Mouse (Mus musculus) hematopoietic stem cell, adult 5-6 weeks (primary cell): ENCODE results near the gene Tlr5. TPM values are rescaled to one million over a fixed set of nuclear protein-coding genes. Genes with fewer than 3 reads are reported as not detected.

Experiments used
- ATAC-seq, 2 experiments: fragments of 125-278 bp in 1 of 2; replicated peaks in 1 of 2; 2 replicates each; pipeline ENCODE4 v1.8.0; 2016 to 2017; ENCODE audit warnings: inconsistent platforms in 2 of 2, mild to moderate bottlenecking in 2 of 2, moderate number of reproducible peaks in 2 of 2, low read depth in 1 of 2, moderate TSS enrichment in 1 of 2; ENCODE audit not compliant: low FRiP score in 2 of 2, poor library complexity in 2 of 2, severe bottlenecking in 2 of 2, insufficient read depth in 1 of 2, low TSS enrichment in 1 of 2
- total RNA-seq: library from RNA; stranded (forward); fragments of 172-1452, 232-1000 nt; gene quantifications from 2 replicates; pipeline ENCODE4 v1.2.3, GENCODE M21; 2017

Tlr5 gene
- total RNA-seq, 1 experiment from 2014 or later = not detected

DNA sequence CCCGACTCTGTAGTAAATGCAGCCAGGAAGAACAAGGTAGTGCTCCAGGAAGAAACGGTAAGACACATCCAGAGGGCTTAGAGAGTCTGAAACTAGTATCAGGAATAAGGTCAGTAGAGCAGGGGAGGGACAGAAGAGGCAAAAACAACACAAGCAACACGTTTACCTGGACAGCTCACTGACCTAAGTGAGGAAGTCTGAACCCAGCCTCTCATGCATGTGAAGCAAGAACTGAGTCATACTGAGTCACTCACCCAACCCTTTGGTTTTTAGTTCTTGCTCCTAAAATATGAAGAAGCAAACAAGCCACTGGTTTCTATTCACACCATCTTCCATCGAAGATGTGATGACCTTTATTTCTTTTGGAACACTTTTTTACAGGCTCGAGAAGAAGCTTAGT is 9.9 kb upstream of the Tlr5 start:
- ATAC-seq = peak in 1 of 2 experiments; percentile 50; a peak in 1 of 4 replicates

DNA sequence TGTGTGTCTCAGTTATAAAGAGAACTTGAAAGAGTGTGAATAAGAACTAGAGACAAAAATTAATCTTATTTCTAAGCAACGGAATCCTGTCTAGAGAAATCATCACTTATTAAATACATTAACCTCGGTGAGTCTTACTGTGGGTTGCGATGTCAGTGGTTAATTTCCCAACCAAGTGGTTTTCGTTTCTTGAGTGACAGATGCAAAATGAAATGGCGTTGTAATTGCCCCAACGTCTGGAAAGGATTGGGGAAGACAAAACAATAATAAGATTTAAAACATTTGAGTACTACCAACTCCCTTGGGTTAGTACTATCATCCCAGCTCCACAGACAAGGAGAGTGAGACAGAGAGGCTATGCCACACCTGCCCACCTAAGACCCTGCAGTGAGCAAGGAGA is 9.0 kb upstream of the Tlr5 start:
- ATAC-seq = no peak

DNA sequence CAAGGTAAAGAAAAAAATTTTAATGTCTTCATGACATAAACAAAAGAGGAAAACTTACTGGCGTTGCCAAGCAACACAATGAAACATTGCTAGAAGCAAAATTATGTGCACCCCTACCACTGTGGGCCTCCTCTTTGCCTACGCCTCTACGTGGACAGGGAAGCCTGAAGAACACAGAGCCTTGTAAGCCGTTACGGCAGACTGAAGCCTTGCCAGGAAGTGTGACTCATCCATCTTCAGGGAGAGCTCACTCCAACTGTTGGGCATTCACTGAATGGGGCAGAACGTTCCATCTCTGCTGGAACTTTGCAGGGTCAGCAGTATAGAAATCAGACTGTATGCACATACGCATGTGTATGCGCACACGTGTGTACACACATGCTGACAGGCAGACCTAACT is 3.3 kb upstream of the Tlr5 start:
- ATAC-seq = peak; percentile 47 to 60; a peak in 3 of 4 replicates

DNA sequence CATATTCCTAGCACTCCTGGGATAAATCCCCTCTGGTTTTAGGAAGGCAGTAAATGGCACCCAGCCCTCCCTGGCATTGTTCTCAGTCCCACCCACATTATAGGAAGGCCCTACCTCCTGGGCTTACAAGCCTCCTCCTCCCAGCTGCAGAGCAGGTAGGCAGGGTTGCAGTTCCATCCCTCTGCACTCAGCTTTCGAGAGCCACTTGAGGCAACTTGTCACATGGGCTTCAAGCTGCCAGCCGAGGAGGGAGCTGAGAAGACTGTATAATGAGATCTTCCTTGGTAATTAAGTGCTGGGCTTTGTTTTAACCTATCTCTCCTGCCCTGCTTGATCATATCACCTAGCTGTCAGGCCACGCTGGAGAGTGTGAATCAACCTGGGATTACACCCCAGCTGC is 1.4 kb upstream of the Tlr5 start:
- ATAC-seq = no peak

DNA sequence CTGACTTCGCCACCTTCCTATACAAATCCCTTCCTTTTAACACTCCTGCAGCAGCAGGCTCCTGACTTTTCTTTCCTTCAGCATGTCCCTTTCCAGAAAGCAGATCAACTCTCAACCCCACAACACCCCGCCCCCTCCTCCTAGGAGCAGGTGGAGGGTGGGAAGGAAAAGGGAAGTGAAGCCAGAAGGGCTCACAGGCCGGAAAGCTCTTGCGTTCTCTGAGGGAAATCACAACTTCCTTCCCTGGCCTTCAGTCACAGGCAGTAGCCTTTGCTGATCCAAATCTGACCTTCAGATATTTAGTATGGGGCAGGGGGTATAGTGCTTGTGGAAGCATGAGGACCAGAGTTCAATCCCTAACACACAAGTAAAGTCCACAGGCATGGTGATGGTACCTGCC is 921 bp upstream of the Tlr5 start:
- peak; percentile 47 to 70 for ATAC-seq

DNA sequence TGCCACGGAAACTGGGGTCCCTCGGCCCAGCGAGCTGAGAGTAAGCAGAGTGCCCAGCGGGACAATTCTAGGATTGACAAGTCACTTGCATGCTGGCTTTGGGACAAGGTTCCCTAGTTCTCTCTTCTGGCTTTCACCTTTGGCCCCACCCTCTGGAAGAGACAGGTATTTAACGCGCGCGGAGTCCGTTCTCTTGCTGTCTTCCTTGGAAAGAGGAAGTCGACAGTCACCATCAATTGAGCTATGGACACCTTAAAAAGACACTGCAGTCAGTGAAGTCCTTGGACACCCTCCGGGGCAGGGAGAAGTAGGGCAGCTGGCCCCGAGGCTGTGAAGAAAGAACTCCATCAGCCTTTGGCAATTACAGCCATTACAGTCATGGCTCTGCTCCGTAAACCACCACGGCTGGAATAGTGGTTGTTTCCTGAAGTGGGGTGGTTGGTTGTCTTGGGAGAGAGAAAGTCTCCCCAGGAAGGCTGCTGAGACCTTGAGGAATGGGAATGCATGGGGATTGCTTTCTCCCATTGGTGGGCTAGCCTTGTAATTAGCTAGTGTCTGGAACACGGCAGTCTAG is 546 bp downstream of the Tlr5 start:
- ATAC-seq = peak; percentile 24 to 37; a peak in 2 of 4 replicates

DNA sequence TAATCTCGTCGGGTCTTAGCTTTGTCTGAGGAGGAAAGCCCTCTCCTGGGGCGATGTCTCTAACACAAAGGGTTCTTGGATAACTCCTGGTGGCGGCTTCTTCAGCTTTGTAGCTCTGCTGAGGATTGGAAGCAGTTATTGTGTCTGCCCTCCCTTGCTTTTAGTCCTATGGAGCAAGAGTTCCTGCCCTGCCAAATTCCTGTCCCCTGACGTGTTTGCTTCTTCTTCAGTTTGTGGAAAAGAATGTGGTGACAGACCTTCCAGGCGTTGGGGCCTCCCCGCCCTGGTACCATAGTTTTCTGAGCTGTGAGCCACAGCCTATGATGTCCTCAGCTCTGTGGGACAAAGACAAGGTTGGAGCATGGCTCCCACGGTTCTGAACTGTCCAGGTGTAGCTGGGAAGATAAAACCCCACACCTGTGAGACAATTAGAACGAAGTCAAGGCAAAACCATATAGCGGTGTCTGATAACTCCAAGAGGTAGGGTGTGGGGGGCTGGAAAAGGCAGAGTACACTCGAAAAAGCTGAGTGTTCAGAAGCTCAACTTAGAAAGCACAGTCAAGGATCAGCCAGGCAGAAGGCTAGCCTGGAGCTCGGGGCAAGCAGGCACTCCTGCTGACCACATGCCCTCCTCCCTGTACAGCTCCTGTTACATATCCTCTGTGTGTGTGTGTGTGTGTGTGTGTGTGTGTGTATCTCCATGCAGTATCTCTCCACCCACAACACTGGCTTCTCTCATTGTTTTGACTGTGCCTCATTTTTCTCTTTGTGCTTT is 1.8 kb downstream of the Tlr5 start:
- no peak for ATAC-seq

DNA sequence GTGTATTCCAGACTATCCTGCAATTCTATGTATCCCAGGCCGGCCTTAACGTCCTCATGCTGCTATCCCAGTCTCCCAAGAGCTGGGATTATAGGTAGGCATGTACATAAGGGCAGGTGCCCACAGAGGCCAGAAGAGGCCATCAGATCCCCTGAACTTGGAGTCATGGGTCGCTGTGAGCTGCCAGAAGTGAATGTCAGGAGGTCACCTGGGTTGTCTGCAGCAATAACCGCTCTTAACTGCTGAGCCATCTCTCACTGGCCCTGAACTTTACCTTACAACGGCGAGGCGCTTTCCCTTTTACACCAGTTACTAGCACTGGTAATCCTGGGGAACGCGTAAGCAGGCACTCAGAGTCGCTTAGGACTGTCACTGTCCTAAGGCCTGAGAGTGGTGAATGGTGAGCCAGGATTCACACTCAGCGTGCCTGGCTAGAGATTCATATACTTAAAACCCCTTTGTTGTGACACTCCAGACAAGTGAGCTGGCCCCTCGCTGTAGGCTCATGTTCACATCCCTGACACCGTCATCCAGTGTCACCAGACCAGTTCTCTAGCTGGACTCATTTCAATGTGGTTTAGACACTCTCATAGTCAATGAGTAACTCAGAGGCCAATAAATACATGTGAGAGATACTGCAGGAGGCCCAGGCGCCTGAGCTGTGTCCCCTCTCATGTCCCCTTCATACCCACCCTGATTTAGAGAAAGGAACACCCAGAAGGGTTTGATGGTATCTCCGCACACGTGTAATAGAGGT is 2.6 kb downstream of the Tlr5 start:
- ATAC-seq = no peak

DNA sequence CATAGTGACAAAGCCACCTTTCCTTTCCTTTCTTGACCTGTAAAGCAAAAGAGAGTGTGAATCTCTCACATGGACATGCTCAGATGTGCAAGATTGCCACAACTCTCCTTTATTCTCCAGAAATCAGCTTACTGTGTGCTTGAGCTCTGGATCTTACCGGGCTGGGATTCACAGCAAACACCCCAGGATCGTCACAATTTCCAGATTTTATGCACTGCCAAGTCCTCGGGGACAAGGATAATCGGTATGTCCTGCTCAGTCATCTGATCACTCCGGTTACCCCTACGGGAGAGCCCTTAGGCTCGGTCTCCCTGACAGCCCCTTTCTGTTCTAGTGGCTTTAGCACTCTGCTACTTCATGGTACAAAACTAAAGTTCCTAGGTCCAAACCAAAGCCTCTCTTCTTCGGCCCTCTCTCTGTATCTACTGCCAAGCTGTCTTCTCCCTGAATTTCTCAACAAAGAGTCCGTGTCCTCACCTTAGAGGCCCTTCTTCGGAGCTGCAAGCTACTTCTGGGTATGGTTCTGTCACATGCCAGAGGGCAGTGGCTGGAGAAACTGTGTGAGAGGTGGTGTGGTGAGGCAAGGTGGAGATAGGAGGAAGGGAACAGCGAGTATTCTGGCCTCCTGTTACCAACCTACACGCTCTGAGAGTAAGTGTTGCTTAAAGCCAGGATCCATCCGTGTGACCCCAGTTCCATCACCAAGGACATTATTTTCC is 3.4 kb downstream of the Tlr5 start:
- no peak for ATAC-seq

DNA sequence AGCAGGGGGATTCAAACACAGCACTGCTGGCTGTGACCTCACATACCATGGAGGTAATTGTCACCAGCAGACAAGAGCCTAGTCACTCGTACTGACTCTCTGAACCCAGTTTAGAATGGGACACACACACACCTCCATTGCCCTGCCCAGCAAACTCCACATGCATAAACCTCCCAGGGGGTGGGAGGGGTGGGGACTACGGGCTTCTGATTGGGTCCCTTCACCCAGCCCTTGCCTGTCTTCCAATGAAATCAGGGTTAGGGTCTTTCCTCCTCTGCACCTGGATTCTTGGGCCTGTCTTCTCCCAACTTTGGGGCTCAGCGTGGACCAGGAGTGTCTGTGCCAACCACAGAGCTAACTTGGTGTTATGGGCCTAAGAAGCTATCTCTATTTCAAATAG is 4.2 kb downstream of the Tlr5 start:
- ATAC-seq = no peak

DNA sequence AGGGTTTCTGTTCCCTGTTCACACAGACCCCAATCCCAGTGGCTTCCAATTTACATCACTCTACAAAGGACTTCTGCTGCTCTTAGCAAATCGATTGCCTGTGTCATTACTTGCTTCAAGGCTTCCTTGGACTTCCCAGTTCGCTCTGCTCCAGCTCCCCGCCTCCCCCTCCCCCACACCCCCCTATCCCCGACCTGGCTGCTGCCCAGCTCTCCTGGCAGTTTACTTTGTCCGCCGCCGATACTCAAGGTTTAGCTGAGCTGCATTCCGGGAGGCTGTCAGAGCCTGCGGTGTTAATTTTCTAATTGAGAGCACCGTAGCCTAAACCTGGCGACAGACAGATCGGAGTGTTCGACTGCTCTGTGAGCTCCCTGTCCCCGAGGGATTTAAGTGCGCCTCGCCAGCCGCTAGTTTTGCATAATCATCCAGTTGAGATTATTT is 4.7 kb downstream of the Tlr5 start:
- ATAC-seq = no peak

DNA sequence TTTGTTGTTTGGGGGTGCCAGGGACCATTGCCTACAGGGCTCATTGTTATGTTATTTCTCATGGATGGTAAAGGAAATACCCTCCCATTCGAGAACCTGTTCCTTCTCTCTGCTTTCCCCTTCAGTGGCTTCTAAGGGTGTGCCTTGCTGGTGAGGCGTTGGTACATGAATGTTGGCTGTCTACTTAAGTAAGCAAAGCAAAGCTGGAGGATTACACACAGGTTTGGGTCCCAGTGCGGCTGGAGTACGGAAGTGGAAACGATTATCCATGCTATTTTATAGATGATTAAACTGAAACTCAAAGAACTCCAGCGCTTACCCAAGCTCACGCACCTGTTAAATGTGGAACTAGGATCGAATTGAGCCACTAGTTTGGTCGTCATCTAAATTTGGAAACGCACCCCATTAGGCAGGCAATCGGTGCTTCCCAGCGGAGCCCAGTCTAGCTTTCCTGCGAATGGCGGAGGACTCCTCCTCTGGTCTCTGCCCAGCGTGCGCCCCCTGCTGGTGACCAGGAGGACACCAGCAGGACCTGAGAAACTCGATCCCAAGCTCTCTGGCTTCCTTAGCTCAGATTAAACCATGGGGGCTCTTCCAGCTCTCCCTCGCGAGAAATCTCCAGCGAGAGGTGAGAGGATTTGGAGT is 5.3 kb downstream of the Tlr5 start:
- peak; percentile 77 to 82 for ATAC-seq

DNA sequence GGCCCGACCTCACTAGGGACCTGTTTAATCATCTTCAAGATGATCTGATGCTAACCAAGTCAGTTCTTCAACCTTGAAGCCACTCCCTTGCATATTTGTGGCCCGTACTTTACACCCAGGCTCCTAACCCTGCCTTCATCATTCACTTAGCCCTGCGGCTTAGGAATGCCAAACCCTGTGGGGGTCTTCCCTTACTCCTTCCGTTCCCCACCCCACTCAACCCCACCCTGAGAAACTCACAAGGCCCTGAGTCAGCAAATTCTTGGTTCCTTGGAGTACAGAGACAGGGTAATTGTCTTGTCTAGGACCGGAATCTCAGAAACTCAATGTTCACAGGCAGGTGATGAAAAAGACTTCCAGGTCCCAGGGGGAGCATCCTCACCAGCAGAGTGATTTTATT is 6.5 kb downstream of the Tlr5 start:
- ATAC-seq = no peak

DNA sequence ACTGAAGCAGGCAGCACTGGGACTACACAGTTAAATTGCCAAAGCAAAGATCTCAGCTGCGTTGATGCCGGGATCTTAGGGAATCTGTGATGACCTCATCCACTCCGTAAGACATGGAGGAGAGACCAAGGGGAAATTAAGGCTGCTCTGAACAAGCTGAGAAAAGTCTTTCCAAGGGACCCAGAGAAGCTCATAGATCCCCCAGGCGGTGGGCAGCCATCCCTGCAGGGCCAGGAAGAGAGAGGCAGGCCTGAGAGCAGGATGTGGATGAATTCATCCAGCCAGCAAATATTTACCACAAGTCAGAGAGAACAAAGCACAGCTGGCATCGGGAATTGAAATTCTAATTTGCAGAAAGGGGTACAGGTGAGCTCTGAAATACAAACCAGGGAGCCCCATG is 8.7 kb downstream of the Tlr5 start:
- no peak for ATAC-seq

DNA sequence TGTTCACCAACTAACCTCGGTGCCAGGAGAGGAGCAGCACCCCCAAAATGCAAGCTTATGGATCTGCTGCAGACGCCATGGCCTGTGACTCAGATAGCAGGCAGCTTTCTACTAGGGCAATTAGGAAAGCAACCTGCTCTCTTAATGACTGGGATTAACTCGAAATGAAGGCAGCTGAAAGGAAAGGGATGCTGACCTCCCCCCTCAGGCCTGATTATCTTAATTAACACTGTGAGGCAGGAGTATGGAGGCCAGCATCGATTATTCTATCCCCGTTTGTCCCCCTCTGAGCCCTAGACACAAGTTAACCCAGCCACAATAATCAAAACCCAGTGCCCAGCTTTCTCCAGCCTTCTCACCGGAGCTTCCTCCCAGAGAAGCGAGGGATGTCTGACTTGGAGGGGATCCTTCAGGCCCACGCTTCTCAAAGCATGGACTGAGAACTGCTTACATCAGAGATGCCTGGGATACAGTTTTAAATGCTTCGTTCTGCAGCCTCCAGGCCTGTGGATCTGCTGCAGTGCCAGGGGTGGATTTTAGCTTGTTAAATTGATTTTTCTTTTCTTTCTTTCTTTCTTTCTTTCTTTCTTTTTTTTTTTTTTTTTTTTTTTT is 10.4 kb downstream of the Tlr5 start:
- no peak for ATAC-seq

DNA sequence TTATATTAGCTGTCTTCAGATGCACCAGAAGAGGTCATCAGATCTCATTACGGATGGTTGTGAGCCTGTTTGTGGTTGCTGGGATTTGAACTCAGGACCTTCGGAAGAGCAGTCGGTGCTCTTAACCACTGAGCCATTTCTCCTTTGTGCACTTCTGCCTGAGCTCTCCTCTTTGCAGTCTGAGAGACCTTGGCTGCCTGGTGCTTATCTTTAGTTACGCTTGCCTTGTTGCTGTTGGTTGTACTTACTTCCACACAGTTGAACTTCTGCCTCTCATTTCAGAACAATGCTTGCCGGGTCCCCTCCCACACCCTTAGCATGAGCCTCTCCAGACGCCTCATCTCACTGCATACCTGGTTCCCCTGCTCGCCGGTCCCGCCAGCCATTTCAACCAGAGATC is 14.1 kb downstream of the Tlr5 start:
- ATAC-seq = no peak

DNA sequence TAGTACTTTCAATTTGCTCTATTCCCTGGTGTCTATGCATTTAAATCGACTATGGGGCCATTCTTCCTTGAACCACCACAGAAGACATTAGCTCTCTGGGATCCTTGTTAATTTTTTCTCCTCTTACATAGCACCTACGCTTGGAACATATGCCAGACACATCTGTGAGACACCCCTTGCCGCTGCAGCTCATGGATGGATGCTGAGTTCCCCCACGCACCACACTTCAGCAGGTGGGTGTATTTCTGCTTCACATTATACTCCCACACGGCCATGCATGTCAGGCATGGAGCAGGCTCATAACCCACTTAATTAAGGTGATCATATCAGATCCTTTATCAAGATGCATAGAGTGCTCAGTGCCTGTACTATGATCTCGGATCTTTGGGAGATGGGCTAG is 17.7 kb downstream of the Tlr5 start:
- ATAC-seq = no peak
